Mouse (Mus musculus) left cerebral cortex, postnatal 25 days (tissue): ENCODE measurements around the gene Haus7. TPM values are rescaled to one million over a fixed set of nuclear protein-coding genes. Genes with fewer than 3 reads are reported as not detected.

Experiments
- total RNA-seq, 2 experiments: library from RNA; stranded (reverse); gene quantifications; 2 replicates each; pipeline ENCODE4 v1.2.3; 2021

Haus7 gene
- total RNA-seq, 2 experiments from 2014 or later = 4.3 to 7.0 TPM

Other genes with a start within 250 kb of the Haus7 start
- gene Xlr4b, start 244.7 kb downstream of the Haus7 start, total RNA-seq = under 1 TPM; 0.53 to 0.55 TPM
- 10 to 100 TPM; 15.0 to 21.2 TPM for gene F8a, start 230.8 kb downstream of the Haus7 start, total RNA-seq
- gene Xlr4c, start 215.9 kb downstream of the Haus7 start, total RNA-seq = not detected
- not detected for gene Xlr3c, start 193.7 kb downstream of the Haus7 start, total RNA-seq
- gene Xlr5a, start 166.1 kb downstream of the Haus7 start, total RNA-seq = not detected
- gene Xlr5c, start 166.1 kb downstream of the Haus7 start, total RNA-seq = not detected
- not detected for gene Gm45015, start 122.2 kb downstream of the Haus7 start, total RNA-seq
- gene Zfp275, start 116.4 kb downstream of the Haus7 start, total RNA-seq = 10 to 100 TPM; 16.6 to 19.0 TPM
- gene Gm18336, start 60.3 kb downstream of the Haus7 start, total RNA-seq = under 1 TPM in 1 of 2 experiments, not detected in 1; 0.23 TPM
- gene Zfp92, start 47.9 kb downstream of the Haus7 start, total RNA-seq = 1 to 10 TPM; 1.4 to 2.3 TPM
- not detected for gene Trex2, start 23.7 kb downstream of the Haus7 start, total RNA-seq
- 10 to 100 TPM; 17.4 to 20.3 TPM for gene Bgn, start 24.6 kb upstream of the Haus7 start, total RNA-seq
- 10 to 100 TPM; 94.7 to 95.0 TPM for gene Atp2b3, start 44.0 kb upstream of the Haus7 start, total RNA-seq
- 1 to 10 TPM in 1 of 2 experiments, under 1 TPM in 1; 0.76 to 1.2 TPM for gene Dusp9, start 180.4 kb upstream of the Haus7 start, total RNA-seq
- 100 to 1,000 TPM in 1 of 2 experiments, 10 to 100 TPM in 1; 95.7 to 111 TPM for gene Pnck, start 201.1 kb upstream of the Haus7 start, total RNA-seq
- 100 to 1,000 TPM in 1 of 2 experiments, 10 to 100 TPM in 1; 91.1 to 101 TPM for gene Slc6a8, start 214.1 kb upstream of the Haus7 start, total RNA-seq